Mouse (Mus musculus) gonadal fat pad, adult 2 months (tissue): ENCODE measurements around the gene Uhrf1. TPM values are rescaled to one million over a fixed set of nuclear protein-coding genes. Genes with fewer than 3 reads are reported as not detected.

Experiments
- DNase-seq: peaks from one replicate; pipeline ENCODE4 v3.0.0-alpha.2; 2012; ENCODE audit warnings: low read depth
- polyA plus RNA-seq: library from polyadenylated mRNA; depleted of rRNA; stranded (reverse); fragments of >200 nt; gene quantifications from 2 replicates; pipeline ENCODE4 v1.2.3, GENCODE M21; 2012

Uhrf1 gene
- polyA plus RNA-seq, 1 experiment = 4.8 TPM

- DNase-seq = no peak
Measured at GRCm38 (mm10) chr17:56298238-56298637, 4.9 kb upstream of the Uhrf1 start.

DNA sequence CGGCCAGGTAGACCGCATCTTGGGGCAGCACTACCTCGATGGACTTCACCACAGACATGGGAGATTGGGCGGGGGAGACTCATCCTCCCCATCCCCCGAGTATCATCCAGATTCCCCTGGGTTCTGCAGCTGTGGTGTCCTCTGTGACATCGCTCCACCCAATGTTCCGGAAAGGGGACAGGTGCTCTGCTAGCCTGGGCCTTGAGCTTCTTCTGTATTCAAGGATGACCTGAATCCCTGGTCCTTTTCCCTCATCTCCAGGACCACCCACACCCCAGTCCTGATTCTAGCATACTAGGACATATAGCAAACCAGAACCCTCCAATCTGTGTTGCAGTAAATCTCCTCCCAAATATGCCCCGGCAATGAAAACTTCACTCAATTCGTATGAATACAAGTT is 2.9 kb upstream of the Uhrf1 start, which contains the start of gene Arrdc5:
Gene Arrdc5 (minus strand): TSS at position 101 of the 400 bp plus-strand sequence.
- DNase-seq = no peak

DNA sequence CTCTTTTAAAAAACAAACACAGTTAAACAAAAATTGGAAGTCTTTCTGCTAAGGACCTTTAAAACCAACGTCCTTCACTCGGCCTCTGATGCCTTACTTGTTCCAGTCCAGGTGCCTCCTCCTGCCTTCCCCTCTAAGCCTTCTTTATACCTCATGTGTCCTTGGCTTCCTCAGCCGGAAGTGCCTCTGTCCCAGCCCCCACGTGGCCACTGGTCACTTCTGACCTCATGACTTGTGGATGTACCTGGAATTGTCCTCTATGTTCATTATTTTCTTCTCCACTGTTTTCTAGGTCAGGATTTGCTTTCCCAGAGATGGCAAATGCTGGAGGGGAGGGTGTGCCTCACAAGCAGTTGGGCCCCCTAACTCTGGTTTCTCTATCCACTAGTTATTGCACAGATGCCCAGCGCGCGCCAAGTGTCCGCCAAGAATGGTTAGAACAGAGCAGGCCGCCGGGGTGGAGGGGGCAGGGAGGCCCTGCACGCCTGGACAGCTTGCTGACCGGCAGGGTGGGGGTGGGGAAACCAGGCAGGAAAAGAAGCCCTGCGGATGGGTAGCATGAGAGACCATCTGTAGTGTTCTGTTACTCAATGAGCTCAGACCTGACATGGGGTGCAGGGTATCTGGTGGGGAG is 641 bp upstream of the Uhrf1 start:
- DNase-seq = no peak

DNA sequence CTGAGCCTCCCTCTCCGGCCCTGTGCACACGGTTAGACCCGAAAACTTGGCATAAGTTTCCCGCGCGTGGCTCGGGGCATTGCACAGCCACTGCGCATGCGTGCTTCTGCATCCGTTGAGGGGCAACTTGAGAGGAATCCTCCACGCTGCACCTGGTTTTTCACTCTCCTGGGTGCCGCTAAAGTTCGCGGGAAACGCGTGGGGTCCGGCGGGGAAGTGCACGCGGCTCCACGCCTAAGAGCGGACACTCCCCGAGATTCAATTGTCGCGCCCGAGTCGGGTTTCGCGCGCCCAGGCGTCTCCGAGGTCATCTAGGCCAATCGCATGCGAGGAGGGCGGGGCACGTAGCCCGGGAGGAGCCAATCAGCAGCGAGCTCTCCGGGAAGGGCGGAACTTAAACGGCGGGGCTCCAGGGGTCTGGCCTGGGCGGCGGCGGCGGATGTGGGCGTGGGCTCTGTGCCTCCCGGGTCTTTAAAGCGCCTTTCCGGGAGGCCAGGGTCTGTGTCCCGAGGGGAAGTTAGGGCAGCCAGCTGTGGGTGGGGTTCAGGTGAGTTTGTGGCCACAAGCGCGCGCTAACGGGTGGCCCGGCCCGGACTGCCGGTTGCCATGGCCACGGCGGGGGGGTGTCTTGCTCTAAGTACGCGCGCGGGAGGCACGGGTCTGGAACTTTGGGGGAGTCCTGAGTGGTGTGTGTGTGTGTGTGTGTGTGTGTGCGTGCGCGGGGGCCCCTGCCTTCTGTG is 896 bp downstream of the Uhrf1 start:
- DNase-seq = no peak

- no peak for DNase-seq
Measured at GRCm38 (mm10) chr17:56304718-56305117, 1.6 kb downstream of the Uhrf1 start.

DNA sequence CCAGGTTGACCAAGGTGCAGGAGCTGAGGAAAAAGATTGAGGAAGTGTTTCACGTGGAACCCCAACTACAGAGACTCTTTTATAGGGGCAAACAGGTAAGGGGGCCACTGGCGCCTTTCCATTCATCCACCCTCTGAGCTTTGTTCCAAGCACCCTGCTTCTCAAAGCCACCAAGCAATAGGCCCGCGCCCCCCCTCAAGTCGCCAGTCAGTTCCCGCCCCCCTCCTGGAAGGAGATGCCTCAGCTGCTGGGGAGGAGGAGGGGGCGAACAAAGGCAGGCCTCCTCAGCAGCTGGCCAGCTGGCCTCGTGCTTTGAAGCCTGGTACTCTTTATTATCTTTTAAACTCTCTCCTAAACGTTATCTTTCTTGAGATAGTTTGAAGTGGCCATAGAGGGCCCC is 2.0 kb downstream of the Uhrf1 start:
- no peak for DNase-seq

DNA sequence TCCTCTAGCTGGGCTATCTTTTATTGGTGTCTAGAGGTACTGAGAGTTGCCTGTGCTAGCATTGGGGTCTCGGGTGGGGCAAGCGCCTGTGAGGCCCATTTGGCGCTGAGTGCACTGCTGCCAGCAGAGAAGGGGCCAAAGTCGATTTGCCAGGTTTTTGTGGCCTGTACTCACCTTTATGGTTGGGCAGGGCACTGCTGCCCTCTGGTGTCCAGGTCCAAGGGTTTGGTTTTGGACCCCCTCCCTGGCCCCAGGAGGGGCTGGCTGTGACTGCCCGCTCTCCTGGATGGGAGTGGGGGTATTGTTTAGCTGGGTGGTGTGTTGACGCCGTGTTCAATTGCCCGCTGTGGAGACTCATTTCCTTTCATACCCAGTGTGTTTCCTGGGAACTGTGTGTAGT is 2.7 kb downstream of the Uhrf1 start:
- DNase-seq = no peak

DNA sequence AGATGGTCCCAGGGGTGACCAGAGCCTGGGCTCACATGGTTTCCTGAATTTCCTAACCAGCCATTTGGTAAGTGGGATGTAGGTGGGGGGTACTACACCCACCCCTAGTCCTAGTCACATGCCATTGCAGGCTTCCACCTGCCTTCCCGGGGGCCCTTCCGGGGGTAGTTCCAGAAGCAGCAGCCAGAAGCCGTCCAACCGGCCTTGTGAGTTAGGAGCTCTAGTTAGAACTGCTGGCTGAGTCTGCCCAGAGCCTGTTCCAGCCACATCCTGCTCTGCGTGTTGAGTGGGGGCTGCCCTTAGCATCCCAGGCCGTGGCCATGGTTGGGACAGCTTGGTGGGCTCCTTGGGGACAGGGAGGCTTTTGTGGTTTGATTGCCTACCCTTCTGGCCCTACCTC is 5.0 kb downstream of the Uhrf1 start:
- DNase-seq = no peak

DNA sequence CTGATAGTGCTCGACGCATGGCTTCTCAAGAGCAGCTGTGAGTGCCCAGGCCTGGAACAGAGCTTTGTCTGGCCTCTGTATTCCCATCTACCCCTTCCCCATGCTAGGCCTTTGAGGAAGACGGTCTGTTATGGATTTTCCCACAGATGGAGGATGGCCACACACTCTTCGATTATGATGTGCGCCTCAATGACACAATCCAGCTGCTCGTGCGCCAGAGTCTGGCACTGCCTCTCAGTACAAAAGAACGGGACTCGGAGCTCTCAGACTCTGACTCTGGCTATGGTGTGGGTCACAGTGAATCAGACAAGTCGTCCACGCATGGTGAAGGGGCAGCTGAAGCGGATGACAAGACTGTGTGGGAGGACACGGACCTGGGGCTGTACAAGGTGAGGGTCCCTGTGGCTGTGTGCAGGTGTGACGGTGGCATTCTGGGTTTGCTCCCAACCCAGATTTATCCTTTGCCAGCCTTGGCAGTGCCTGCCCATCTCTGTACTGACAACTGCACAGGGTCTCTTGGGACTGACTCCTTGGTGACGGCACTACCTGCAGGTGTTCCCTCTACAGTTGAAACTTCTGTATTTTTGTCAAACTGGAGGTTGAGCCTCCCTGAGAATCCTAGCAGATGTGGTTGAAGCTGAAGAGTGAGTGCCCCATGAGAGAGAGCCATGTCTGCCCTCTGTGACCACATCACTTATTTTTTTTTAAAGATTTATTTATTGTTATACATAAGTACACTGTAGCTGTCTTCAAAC is 6.2 kb downstream of the Uhrf1 start:
- DNase-seq = no peak

- DNase-seq = peak; percentile 57
Measured at GRCm38 (mm10) chr17:56324419-56324818, 21.3 kb downstream of the Uhrf1 start.

DNA sequence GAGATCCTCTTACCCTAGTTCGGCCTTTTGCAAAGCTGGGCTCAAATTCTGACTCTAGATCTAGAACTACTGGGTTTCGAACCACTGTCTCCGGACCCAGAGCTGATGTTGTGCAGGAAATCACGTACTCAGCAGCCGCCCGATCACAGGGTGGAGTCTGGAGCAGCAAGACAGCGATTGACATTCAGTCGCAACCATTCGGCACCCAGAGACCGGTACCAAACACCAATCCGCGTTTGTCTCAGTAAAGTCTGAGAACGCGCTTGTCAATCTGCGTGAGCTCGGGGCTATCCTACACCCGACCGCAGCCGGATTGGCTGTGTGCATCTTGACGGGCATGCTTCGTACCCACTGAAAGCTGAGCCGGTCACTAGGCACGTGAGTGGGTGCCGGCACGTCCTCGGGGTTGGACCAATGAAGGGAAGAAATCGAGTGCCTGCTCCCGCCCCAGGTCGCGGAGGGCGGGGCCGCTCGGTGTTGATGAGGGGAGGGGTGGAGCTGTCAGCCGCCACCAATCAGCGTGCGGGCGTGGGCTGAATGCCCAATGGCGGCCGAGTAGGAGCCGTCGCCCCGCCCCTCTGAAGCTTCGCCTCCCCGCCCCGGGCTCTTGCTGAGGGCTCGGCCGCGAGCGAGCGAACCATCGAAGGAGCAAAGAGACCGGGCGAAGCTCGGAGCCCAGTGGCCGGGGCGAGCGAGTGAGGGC is 22.5 kb downstream of the Uhrf1 start, which contains the start of gene Kdm4b:
Gene Kdm4b (plus strand): TSS at position 613 of the 703 bp plus-strand sequence.
- peak; percentile 94 for DNase-seq

- no peak for DNase-seq
Measured at GRCm38 (mm10) chr17:56326153-56327147, 23.3 kb downstream of the Uhrf1 start.

GRCm38 (mm10) chr17:56329267-56329666 is 26.1 kb downstream of the Uhrf1 start:
- DNase-seq = no peak

GRCm38 (mm10) chr17:56330345-56330744 is 27.2 kb downstream of the Uhrf1 start:
- no peak for DNase-seq

GRCm38 (mm10) chr17:56331256-56331655 is 28.1 kb downstream of the Uhrf1 start:
- no peak for DNase-seq

GRCm38 (mm10) chr17:56332987-56333386 is 29.9 kb downstream of the Uhrf1 start:
- DNase-seq = no peak

- DNase-seq = no peak
Measured at GRCm38 (mm10) chr17:56337190-56337589, 34.1 kb downstream of the Uhrf1 start.

GRCm38 (mm10) chr17:56337791-56338190 is 34.7 kb downstream of the Uhrf1 start:
- no peak for DNase-seq

- no peak for DNase-seq
Measured at GRCm38 (mm10) chr17:56338909-56339308, 35.8 kb downstream of the Uhrf1 start.

- no peak for DNase-seq
Measured at GRCm38 (mm10) chr17:56340717-56341116, 37.6 kb downstream of the Uhrf1 start.

GRCm38 (mm10) chr17:56343466-56343865 is 40.3 kb downstream of the Uhrf1 start:
- no peak for DNase-seq
